Mouse (Mus musculus): Measurements from ENCODE around the gene Hist1h2bj.
"Not testable (repeated sequence)": the region's sequence is repeated elsewhere in the genome, so short reads cannot be mapped to it uniquely, and the experiment has no call there.

Gene Hist1h2bj

GRCm38 (mm10) chr13:22039951-22040463 lies 3.0 kb upstream of the Hist1h2bj start:
- no peak for DNase-seq (ENCODE audit: low spot score in 2 of 2)

- DNase-seq (ENCODE audit: low spot score in 2 of 2) = no peak
Observed at GRCm38 (mm10) chr13:22040464-22041141, 2.4 kb upstream of the Hist1h2bj start.

GRCm38 (mm10) chr13:22041142-22041536 lies 1.9 kb upstream of the Hist1h2bj start, which contains the start of gene Hist1h4i:
Gene Hist1h4i, minus strand, starts transcription at chr13:22041362.
- peak; percentile 99 for DNase-seq (ENCODE audit: low spot score in 2 of 2)

DNA sequence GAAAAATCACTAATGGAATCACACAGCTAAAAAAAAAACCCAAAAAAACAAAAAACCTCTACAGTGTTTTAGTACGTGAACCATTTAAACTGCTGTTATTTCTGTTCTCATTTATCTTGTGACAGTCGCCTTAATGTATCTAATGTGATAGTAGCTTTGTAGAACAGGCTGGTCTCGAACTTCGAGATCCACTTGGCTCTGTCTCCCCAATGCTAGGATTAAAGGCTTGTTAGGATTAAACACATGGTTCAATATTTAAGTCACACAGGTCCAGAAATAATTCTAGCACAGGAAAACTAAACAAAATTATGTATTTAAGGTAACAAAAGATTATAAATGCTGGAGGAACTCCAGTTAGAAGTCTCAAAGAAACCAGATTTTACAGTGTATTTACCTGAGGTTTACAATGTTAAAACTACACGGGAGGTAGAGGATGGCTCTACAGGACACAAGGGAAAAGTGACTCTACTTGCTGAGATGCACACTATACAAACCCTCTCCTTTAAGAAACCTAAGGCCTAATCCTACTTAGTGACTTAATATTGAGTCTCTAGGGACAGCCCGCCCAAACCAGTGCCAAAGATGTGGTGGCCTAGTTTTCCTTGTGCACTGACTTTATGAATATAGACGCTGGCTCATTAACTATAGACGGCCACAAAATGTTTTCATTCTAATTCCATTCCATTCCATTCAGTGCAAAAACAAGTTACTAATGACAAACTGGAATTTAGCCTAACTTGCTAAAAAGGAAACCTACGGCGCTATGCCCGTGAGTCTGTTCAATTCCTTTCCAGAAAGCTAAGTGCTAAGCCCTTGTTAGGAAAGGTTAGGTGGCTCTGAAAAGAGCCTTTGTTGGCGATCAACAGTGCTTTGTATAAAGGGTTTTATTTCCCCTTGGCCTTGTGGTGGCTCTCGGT lies 1.1 kb upstream of the Hist1h2bj start:
- no peak for DNase-seq (ENCODE audit: low spot score in 2 of 2)

DNA sequence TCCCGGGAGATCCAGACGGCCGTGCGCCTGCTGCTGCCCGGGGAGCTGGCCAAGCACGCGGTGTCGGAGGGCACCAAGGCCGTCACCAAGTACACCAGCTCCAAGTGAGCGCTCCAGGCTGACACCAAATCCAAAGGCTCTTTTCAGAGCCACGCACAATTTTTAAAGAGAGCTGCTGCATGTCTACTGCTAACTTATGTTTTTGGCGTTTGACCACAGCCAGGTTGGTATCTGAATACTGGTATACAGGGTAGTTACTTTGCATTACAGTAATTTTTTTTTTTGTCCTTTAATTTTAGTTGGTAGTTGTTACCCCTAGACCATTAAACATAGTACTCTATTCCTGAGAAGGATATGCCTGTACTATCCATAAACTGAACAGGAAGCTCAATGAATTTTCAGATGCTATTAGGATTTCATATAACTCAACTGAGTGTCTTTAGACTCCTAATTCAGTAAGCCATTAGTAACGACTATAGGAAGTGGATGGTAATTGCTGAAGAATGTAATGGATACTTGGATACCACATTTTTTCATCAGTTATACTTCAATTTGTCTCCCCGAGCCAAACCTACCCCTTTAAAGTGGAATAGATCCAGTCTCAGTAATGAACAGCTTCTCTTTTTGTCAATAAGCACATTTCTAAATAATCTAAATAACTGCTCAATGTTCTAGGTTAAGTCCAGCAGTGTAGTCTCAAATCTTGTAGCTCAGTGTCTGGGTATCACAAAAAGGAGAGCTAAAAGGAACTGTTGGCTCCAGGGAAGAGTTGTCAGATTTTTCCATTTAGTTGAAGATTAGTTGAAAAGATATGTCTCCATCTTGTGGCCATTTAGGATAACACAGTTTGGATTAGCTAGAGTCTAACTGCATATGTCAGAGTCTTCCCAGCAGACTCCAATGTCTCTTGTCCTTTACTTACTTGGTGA lies 753 bp downstream of the Hist1h2bj start:
- no peak for DNase-seq (ENCODE audit: low spot score in 2 of 2)

- no peak for DNase-seq (ENCODE audit: low spot score in 2 of 2)
Observed at GRCm38 (mm10) chr13:22044432-22045155, 1.6 kb downstream of the Hist1h2bj start.

- DNase-seq (ENCODE audit: low spot score in 2 of 2) = no peak
Observed at GRCm38 (mm10) chr13:22045311-22045710, 2.3 kb downstream of the Hist1h2bj start.

DNA sequence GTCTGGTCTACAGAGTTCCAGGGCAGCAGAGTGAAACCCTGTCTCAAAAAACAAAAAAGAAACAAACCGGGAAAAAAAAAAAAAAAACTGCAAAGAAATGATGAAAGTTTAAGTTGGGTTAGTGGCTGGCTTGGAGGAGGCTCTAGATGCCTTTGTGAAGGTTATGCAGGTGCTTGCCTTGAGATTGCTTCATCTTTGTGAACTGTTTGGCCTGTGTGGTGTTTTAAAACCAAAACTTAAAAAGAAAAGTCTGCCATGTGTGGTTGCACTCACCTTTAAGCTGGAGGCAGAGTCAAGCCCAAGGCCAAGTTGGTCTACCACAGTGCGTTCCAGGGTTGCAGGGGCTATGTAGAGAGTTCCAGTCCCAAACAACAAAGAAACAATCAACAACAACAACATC lies 6.0 kb downstream of the Hist1h2bj start:
- no peak for DNase-seq (ENCODE audit: low spot score in 2 of 2)

GRCm38 (mm10) chr13:22049737-22050440 lies 6.9 kb downstream of the Hist1h2bj start:
- DNase-seq (ENCODE audit: low spot score in 2 of 2) = peak in 1 of 2 experiments; percentile 15

DNA sequence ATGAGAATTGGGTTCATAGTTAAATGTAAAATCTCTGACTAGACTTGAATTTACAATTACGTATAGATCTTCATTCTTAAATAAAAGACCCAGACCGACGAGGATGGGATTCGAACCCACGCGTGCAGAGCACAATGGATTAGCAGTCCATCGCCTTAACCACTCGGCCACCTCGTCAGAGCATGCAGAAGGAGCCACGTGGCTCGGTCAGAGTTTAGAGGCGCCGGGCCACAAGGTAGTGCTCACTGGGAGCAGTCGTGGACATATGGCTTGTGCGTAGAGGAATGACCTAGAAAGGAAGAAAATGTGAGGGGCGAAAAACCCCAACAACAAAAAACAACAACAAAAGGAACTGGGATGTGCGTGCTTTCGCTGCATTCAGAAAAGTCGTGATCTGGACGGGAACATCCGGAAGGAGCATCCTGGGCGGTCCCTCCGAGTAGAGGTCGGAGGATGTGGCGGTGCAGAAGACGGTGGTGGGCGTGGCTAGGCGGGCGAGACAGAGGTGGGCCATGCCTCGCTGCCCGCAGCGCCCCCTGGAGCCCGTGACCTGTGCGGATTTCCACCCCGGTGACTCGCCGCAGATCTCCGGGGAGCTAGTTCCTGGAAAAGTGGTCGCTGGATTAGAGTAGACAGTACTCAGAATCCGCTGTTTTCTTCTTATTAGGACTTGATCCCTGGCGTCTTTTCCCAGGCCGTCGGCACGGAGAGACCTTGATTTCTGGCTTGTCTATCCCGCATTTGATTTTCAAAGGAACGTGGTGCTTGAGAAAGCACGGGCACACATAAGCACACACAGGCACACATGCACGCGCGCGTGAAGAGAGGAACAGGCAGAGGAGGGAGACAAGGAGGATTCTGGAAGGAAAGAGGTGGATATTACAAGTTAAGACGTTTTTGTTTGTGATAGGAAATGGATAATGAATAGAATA lies 7.8 kb downstream of the Hist1h2bj start:
- DNase-seq (ENCODE audit: low spot score in 2 of 2) = peak; percentile 95

DNA sequence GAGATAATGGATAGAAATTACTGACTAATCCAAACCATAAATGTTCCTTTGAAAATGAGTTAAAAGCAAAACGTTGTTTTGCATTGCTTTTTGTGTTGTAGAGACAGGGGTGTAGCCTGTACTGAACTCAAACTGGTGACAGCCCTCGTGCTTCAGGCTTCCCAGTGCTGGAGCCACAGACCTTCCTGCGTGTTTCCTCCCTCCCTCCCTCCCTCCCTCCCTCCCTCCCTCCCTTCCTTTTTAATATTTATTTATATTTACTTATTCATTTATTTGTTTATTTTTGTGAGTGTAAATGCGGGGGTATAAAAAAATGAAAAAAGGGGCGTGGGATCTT lies 8.5 kb downstream of the Hist1h2bj start:
- no peak for DNase-seq (ENCODE audit: low spot score in 2 of 2)

GRCm38 (mm10) chr13:22053754-22054153 lies 10.7 kb downstream of the Hist1h2bj start:
- no peak for DNase-seq (ENCODE audit: low spot score in 2 of 2)

- DNase-seq (ENCODE audit: low spot score in 2 of 2) = no peak
Observed at GRCm38 (mm10) chr13:22061422-22061821, 18.4 kb downstream of the Hist1h2bj start.

DNA sequence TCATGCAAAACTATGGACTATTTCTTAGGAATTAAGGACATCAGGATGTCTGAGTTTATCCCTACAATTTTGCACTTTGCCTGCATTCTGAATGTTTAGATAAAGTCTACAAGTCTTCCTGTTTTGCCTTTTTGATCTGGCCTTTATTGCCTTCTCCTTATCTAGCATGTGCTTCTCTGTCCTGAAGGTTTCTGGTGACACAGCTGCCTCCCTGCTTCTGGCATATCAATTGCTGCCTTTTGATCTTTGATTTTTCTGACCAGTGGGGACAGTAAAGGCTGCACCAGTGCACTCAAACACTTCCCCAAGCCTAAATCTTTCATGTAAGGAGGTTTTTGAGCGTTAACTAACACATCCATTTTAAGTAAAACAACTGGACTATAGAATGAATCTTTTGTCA lies 20.5 kb downstream of the Hist1h2bj start:
- DNase-seq (ENCODE audit: low spot score in 2 of 2) = no peak

DNA sequence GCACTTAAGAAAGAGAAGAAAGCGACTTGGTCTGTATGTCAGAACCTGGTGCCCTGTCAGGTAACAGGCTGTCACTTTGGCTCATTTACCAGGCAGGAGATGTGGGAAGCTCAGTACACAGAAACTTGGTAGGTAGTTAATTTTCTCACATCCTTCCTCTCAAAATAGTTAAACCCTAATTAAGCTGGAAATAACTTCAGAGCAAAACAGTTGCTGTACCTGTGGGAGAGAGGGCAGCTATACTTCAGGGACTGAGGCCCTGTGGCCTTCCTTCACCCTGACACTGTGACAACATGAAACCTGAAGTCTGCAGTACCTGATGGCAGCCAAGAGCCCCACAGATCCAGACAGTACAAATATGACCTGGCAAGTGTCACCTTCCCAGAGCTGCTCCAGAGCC lies 41.1 kb downstream of the Hist1h2bj start, which contains the start of gene Vmn1r188:
Gene Vmn1r188 (plus strand): TSS at position 301 of the 400 bp plus-strand sequence.
- DNase-seq (ENCODE audit: low spot score in 2 of 2) = not testable (repeated sequence)

Measured in right cerebral cortex, adult 2 months (tissue).